10 mouse cellular contexts compared by ENCODE assay signal in genomic region chr2:17732210-17732609, GRCm38 (mm10). TPM values are rescaled to one million over a fixed set of nuclear protein-coding genes. Genes with fewer than 3 reads are reported as not detected.
DNase-seq lines count a peak whose midpoint lies in the region; ATAC-seq lines count a peak whose summit lies in the region.
"Had no signal": no experiment of that assay in that cellular context is flagged by ENCODE, and none has a peak within 500 bp of the region (broad histone marks: within the 10 kb centered on the region; RNA-seq: fewer than 3 reads in every experiment).

No protein-coding gene starts in this region.

- WGBS in limb, embryonic 12.5 days: 26% methylated on average over 7 of the region's 7 CpGs
- 14% methylated on average over 7 of the region's 7 CpGs for WGBS in limb, embryonic 10.5 days
- 13% methylated on average over 7 of the region's 7 CpGs for WGBS in embryonic facial prominence, embryonic 10.5 days
- WGBS in hindbrain, embryonic 12.5 days: 24% methylated on average over 7 of the region's 7 CpGs
- WGBS in midbrain, embryonic 16.5 days: 16% methylated on average over 7 of the region's 7 CpGs

- H3K4me2 ChIP-seq in limb, embryonic 12.5 days: peak overlapping the region; percentile 97
- H3K4me2 ChIP-seq in hindbrain, embryonic 12.5 days (replicated peaks): peak overlapping the region; percentile 98; the same call in 1 of the 2 replicates
- peak overlapping the region; percentile 95 for H3K4me2 ChIP-seq in midbrain, embryonic 16.5 days (ENCODE audit: low read length)

- DNase-seq in limb, embryonic 10.5 days (ENCODE audit: low spot score): no peak
- no peak for DNase-seq in embryonic facial prominence, embryonic 10.5 days (ENCODE audit: low spot score)
- DNase-seq in c-Kit-positive CD71-positive TER-119-positive erythroid progenitor cells, embryonic 14.5 days (ENCODE audit: low spot score): no peak
- DNase-seq in spleen, adult 18-20 months: no peak
- DNase-seq: gastrocnemius, postnatal 14 days; thymus, postnatal 36 days had no signal

- H3K27ac ChIP-seq in limb, embryonic 12.5 days: no peak overlapping the region
- H3K27ac ChIP-seq in limb, embryonic 10.5 days: no peak overlapping the region
- no peak overlapping the region for H3K27ac ChIP-seq in embryonic facial prominence, embryonic 10.5 days (replicated peaks)
- H3K27ac ChIP-seq in hindbrain, embryonic 12.5 days: no peak overlapping the region
- H3K27ac ChIP-seq in midbrain, embryonic 16.5 days (ENCODE audit: low read length): no peak overlapping the region
- H3K27ac ChIP-seq: liver, embryonic 15.5 days had no signal

- H3K9me3 ChIP-seq in limb, embryonic 12.5 days: no peaks in the 10 kb centered on the region
- H3K9me3 ChIP-seq in limb, embryonic 10.5 days (replicated peaks): no peaks in the 10 kb centered on the region
- H3K9me3 ChIP-seq in embryonic facial prominence, embryonic 10.5 days: no peaks in the 10 kb centered on the region
- H3K9me3 ChIP-seq in hindbrain, embryonic 12.5 days (replicated peaks): no peaks in the 10 kb centered on the region
- H3K9me3 ChIP-seq in midbrain, embryonic 16.5 days (replicated peaks; ENCODE audit: control insufficient read depth, low read length, poor library complexity, severe bottlenecking): no peaks in the 10 kb centered on the region
- H3K9me3 ChIP-seq: liver, embryonic 15.5 days had no signal

- peaks cover 12% of the 10 kb centered on the region for H3K4me1 ChIP-seq in limb, embryonic 12.5 days (replicated peaks)
- peaks cover 24% of the 10 kb centered on the region for H3K4me1 ChIP-seq in limb, embryonic 10.5 days
- H3K4me1 ChIP-seq in embryonic facial prominence, embryonic 10.5 days: peaks cover 29% of the 10 kb centered on the region
- peaks cover 15% of the 10 kb centered on the region for H3K4me1 ChIP-seq in hindbrain, embryonic 12.5 days
- H3K4me1 ChIP-seq in midbrain, embryonic 16.5 days (ENCODE audit: control insufficient read depth, insufficient read depth, low read length): peaks cover 3% of the 10 kb centered on the region; the same call in 1 of the 2 replicates

- H3K4me3 ChIP-seq in limb, embryonic 12.5 days (replicated peaks): no peak overlapping the region
- no peak overlapping the region for H3K4me3 ChIP-seq in limb, embryonic 10.5 days
- H3K4me3 ChIP-seq in embryonic facial prominence, embryonic 10.5 days: peak overlapping the region; percentile 76; the same call in 1 of the 2 replicates
- H3K4me3 ChIP-seq in hindbrain, embryonic 12.5 days: no peak overlapping the region
- H3K4me3 ChIP-seq in midbrain, embryonic 16.5 days (ENCODE audit: low read depth, low read length): no peak overlapping the region
- H3K4me3 ChIP-seq: liver, embryonic 15.5 days had no signal

- no peak overlapping the region for H3K9ac ChIP-seq in limb, embryonic 12.5 days (replicated peaks)
- no peak overlapping the region for H3K9ac ChIP-seq in hindbrain, embryonic 12.5 days
- H3K9ac ChIP-seq in midbrain, embryonic 16.5 days (ENCODE audit: low read depth, low read length): no peak overlapping the region
- H3K9ac ChIP-seq: liver, embryonic 15.5 days had no signal

- ATAC-seq in limb, embryonic 12.5 days (ENCODE audit: insufficient number of reproducible peaks, insufficient read depth, low FRiP score, low TSS enrichment, low read depth): no peak
- ATAC-seq in hindbrain, embryonic 12.5 days (ENCODE audit: low FRiP score): no peak
- no peak for ATAC-seq in midbrain, embryonic 16.5 days

- H3K36me3 ChIP-seq in limb, embryonic 12.5 days: no peaks in the 10 kb centered on the region
- H3K36me3 ChIP-seq in limb, embryonic 10.5 days: no peaks in the 10 kb centered on the region
- no peaks in the 10 kb centered on the region for H3K36me3 ChIP-seq in embryonic facial prominence, embryonic 10.5 days (replicated peaks)
- no peaks in the 10 kb centered on the region for H3K36me3 ChIP-seq in hindbrain, embryonic 12.5 days
- H3K36me3 ChIP-seq in midbrain, embryonic 16.5 days (ENCODE audit: control insufficient read depth, insufficient read depth, low read length): no peaks in the 10 kb centered on the region
- H3K36me3 ChIP-seq: liver, embryonic 15.5 days had no signal

- peaks cover 36% of the 10 kb centered on the region for H3K27me3 ChIP-seq in limb, embryonic 12.5 days
- peaks cover 54% of the 10 kb centered on the region for H3K27me3 ChIP-seq in limb, embryonic 10.5 days (ENCODE audit: low read depth, poor library complexity, severe bottlenecking)
- peaks cover 64% of the 10 kb centered on the region for H3K27me3 ChIP-seq in embryonic facial prominence, embryonic 10.5 days (replicated peaks; ENCODE audit: low read depth, poor library complexity, severe bottlenecking)
- H3K27me3 ChIP-seq in hindbrain, embryonic 12.5 days: peaks cover 30% of the 10 kb centered on the region
- H3K27me3 ChIP-seq in midbrain, embryonic 16.5 days (ENCODE audit: control insufficient read depth, insufficient read depth, low read depth, low read length): peaks cover 3% of the 10 kb centered on the region

RNA-seq across cellular contexts. Expression of gene Nebl, which starts 0.9 kb away (rescaled TPM):
- polyA plus RNA-seq in limb, embryonic 12.5 days (2016; fragmentation: Nextera tagmentation; extraction: Ambion mirVana): 10.4 and 11.7 TPM in 2 replicates
- polyA plus RNA-seq in limb, embryonic 10.5 days (2016; fragmentation: Nextera tagmentation; extraction: Ambion mirVana): 2.3 and 4.7 TPM in 2 replicates
- polyA plus RNA-seq in embryonic facial prominence, embryonic 10.5 days (2016; fragmentation: Nextera tagmentation; extraction: Ambion mirVana): 6.6 and 6.7 TPM in 2 replicates
- 9.7 and 11.2 TPM in 2 replicates for polyA plus RNA-seq in hindbrain, embryonic 12.5 days (2016; fragmentation: Nextera tagmentation; extraction: Ambion mirVana)
- polyA plus RNA-seq in midbrain, embryonic 16.5 days (2015; fragmentation: Nextera tagmentation; extraction: Ambion mirVana): 12.8 and 13.8 TPM in 2 replicates
